Mouse (Mus musculus) forebrain, embryonic 12.5 days (tissue): ENCODE results near the gene Kbtbd7. TPM values are rescaled to one million over a fixed set of nuclear protein-coding genes. Genes with fewer than 3 reads are reported as not detected.
"Not testable (repeated sequence)": the region's sequence is repeated elsewhere in the genome, so short reads cannot be mapped to it uniquely, and the experiment has no call there.

Experiments used
- ATAC-seq: fragments of 200-750 bp; cut with Nextera tagmentation; 2 replicates; pipeline ENCODE4 v1.8.0; 2017; ENCODE audit warnings: moderate TSS enrichment; ENCODE audit not compliant: low FRiP score
- H3K27ac ChIP-seq: fragments of 300-500 bp; sonication (generic); 2 replicates; pipeline ENCODE4 v1.5.1; 2016; ENCODE audit warnings: mild to moderate bottlenecking
- H3K27me3 ChIP-seq: fragments of 300-500 bp; sonication (generic); 2 replicates; pipeline ENCODE4 v1.6.1; 2016; ENCODE audit warnings: mild to moderate bottlenecking
- H3K36me3 ChIP-seq: fragments of 300-500 bp; sonication (generic); replicated peaks from 2 replicates; pipeline ENCODE4 v1.6.1; 2016; ENCODE audit warnings: mild to moderate bottlenecking
- H3K4me1 ChIP-seq: fragments of 300-500 bp; sonication (generic); 2 replicates; pipeline ENCODE4 v1.6.1; 2016
- H3K4me2 ChIP-seq: fragments of 300-500 bp; sonication (generic); 2 replicates; pipeline ENCODE4 v1.6.1; 2016; ENCODE audit warnings: mild to moderate bottlenecking, moderate library complexity
- H3K4me3 ChIP-seq: fragments of 300-500 bp; sonication (generic); replicated peaks from 2 replicates; pipeline ENCODE4 v1.5.1; 2016; ENCODE audit warnings: mild to moderate bottlenecking
- H3K9ac ChIP-seq: fragments of 300-500 bp; sonication (generic); 2 replicates; pipeline ENCODE4 v1.6.1; 2016; ENCODE audit warnings: mild to moderate bottlenecking
- H3K9me3 ChIP-seq: fragments of 300-500 bp; sonication (generic); 2 replicates; pipeline ENCODE4 v1.6.1; 2016
- WGBS: fragments of 180-500 bp; shearing (Covaris S2); methylation state at CpG from one replicate; pipeline ENCODE4 v1.1.7; 2016; 5-methylcytosine and 5-hydroxymethylcytosine counted together
- polyA plus RNA-seq: library from polyadenylated mRNA; unstranded; fragments of >200 nt; fragmentation: Nextera tagmentation; extraction: Ambion mirVana; gene quantifications from 2 replicates; pipeline ENCODE4 v1.2.1, GENCODE M21; 2016

Gene Kbtbd7
- polyA plus RNA-seq, 1 experiment from 2014 or later = 23.4 TPM

DNA sequence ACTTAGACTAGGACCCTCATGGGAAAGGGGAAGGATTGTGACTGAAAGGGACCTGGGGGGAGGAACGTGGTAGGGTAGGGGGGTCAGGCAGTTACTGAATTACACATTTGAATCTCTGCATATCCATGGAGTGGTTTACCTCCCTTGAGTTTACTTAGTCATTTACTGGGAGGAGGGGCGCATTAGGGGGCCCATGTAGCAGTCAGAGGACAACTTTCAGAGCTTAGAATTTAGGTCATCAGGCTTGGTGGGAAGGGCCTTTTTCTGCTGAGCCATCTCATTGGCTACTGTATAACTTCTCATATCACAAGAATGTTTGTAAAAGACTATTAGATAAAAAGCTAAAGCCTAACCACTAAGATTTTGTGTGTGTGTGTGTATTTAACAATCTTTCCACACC lies 15.6 kb upstream of the Kbtbd7 start:
- Histone ChIP-seq H3K27ac (no peak overlapping the region), H3K27me3 (no peaks in the 10 kb centered on the region)
- 73% methylated on average over 2 of the region's 2 CpGs for WGBS

GRCm38 (mm10) chr14:79413121-79413520 lies 13.2 kb upstream of the Kbtbd7 start:
- no peak for ATAC-seq
- no peaks in the 10 kb centered on the region for H3K27me3 ChIP-seq
- no peak overlapping the region for H3K4me2 ChIP-seq
- no peaks in the 10 kb centered on the region for H3K4me1 ChIP-seq
- H3K4me3 ChIP-seq = no peak overlapping the region
- WGBS = 82% methylated on average over 6 of the region's 6 CpGs
- no peaks in the 10 kb centered on the region for H3K9me3 ChIP-seq
- H3K27ac ChIP-seq = no peak overlapping the region
- no peak overlapping the region for H3K9ac ChIP-seq
- H3K36me3 ChIP-seq = peaks cover 17% of the 10 kb centered on the region

More for the DNA sequence above, 15.6 kb upstream of the Kbtbd7 start:
- Histone ChIP-seq H3K9ac (no peak overlapping the region), H3K4me3 (no peak overlapping the region), H3K4me1 (no peaks in the 10 kb centered on the region), H3K9me3 (no peaks in the 10 kb centered on the region), H3K36me3 (peaks cover 27% of the 10 kb centered on the region), H3K4me2 (no peak overlapping the region)
- no peak for ATAC-seq

DNA sequence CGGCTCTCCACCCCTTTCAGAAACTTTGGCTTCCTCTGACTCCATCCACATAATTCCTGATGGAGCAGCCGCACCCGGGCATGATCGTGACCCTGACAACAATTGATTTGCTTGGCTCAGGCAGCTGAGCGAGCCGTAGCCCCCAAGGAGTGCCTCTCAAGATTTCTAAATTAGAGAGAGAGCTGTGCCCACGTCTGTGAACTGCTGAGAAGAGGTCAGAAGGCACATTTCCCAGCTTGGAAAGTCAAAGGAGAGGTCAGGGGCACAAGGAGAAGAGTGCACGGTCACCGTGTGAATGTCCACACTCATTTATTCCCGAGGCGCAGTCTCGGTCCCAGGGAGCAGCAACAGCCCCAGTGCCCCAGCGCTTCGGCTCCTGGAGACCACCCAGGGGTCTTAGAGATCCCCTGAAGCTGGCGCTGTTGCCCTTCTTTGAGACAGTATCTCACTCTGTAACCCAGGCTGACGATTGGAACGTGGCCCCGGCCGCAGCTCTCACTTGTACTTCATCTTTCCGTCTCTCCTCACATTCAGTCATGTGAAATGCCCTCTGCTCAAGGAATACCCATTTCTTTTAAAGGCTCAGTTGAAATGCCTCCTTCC lies 6.1 kb upstream of the Kbtbd7 start:
- no peaks in the 10 kb centered on the region for H3K9me3 ChIP-seq
- WGBS = 72% methylated on average over 20 of the region's 20 CpGs
- ATAC-seq = no peak
- H3K27me3 ChIP-seq = no peaks in the 10 kb centered on the region
- H3K4me1 ChIP-seq = peaks cover 7% of the 10 kb centered on the region; the same call in 1 of the 2 replicates
- no peak overlapping the region for H3K4me2 ChIP-seq
- no peak overlapping the region for H3K4me3 ChIP-seq
- H3K36me3 ChIP-seq = peaks cover 9% of the 10 kb centered on the region
- no peak overlapping the region for H3K9ac ChIP-seq
- H3K27ac ChIP-seq = no peak overlapping the region

GRCm38 (mm10) chr14:79426730-79427365 lies 537 bp downstream of the Kbtbd7 start:
- H3K9ac ChIP-seq = peak overlapping the region; percentile 59; the same call in 1 of the 2 replicates
- H3K36me3 ChIP-seq = peaks cover 13% of the 10 kb centered on the region
- H3K9me3 ChIP-seq = peaks cover 13% of the 10 kb centered on the region; the same call in 1 of the 2 replicates
- H3K4me3 ChIP-seq = peak overlapping the region; percentile 56
- H3K27ac ChIP-seq, H3K4me1 ChIP-seq, H3K27me3 ChIP-seq: not testable (repeated sequence)
- 56% methylated on average over 11 of the region's 59 CpGs for WGBS
- peak overlapping the region; percentile 52 for H3K4me2 ChIP-seq
- peak; percentile 67 for ATAC-seq

GRCm38 (mm10) chr14:79434068-79434467 lies 7.8 kb downstream of the Kbtbd7 start:
- 81% methylated on average over 1 of the region's 1 CpGs for WGBS
- Histone ChIP-seq H3K36me3 (no peaks in the 10 kb centered on the region), H3K4me3 (no peak overlapping the region), H3K4me1 (no peaks in the 10 kb centered on the region), H3K27ac (no peak overlapping the region), H3K9ac (no peak overlapping the region), H3K9me3 (no peaks in the 10 kb centered on the region), H3K27me3 (no peaks in the 10 kb centered on the region), H3K4me2 (no peak overlapping the region)
- ATAC-seq = no peak

- ATAC-seq = no peak
- Histone ChIP-seq H3K27ac (no peak overlapping the region), H3K4me2 (no peak overlapping the region), H3K36me3 (no peaks in the 10 kb centered on the region), H3K27me3 (no peaks in the 10 kb centered on the region), H3K9me3 (no peaks in the 10 kb centered on the region), H3K4me1 (peaks cover 16% of the 10 kb centered on the region), H3K4me3 (no peak overlapping the region), H3K9ac (no peak overlapping the region)
- 88% methylated on average over 2 of the region's 2 CpGs for WGBS
Measured at GRCm38 (mm10) chr14:79440655-79441054, 14.3 kb downstream of the Kbtbd7 start.

DNA sequence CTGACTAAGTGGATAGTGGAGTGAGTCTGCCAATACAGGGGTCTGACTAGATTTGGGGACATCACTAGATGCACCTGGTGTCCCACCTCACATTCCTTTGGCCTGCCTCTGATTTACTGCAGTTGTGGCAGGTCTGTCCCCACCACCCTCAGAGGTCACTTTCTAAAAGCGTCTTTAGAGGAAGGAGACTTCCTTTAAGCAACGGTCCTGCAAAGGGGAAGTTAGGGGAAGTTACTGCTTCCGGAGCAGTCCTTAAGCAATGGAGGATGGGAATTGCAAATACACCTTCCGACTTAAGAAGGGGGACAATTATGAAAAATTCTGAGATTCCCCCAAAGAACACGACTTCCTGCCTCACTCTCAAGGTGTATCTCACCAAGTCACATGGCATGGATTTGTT lies 15.1 kb downstream of the Kbtbd7 start:
- no peak for ATAC-seq
- no peak overlapping the region for H3K4me2 ChIP-seq
- no peak overlapping the region for H3K27ac ChIP-seq
- no peaks in the 10 kb centered on the region for H3K36me3 ChIP-seq
- H3K9me3 ChIP-seq = no peaks in the 10 kb centered on the region
- no peak overlapping the region for H3K4me3 ChIP-seq
- no peak overlapping the region for H3K9ac ChIP-seq
- peaks cover 19% of the 10 kb centered on the region for H3K4me1 ChIP-seq
- H3K27me3 ChIP-seq = no peaks in the 10 kb centered on the region
- 89% methylated on average over 5 of the region's 5 CpGs for WGBS

GRCm38 (mm10) chr14:79444601-79445000 lies 18.3 kb downstream of the Kbtbd7 start:
- peak; percentile 49 for ATAC-seq
- peak overlapping the region; percentile 29 for H3K4me3 ChIP-seq
- no peaks in the 10 kb centered on the region for H3K27me3 ChIP-seq

DNA sequence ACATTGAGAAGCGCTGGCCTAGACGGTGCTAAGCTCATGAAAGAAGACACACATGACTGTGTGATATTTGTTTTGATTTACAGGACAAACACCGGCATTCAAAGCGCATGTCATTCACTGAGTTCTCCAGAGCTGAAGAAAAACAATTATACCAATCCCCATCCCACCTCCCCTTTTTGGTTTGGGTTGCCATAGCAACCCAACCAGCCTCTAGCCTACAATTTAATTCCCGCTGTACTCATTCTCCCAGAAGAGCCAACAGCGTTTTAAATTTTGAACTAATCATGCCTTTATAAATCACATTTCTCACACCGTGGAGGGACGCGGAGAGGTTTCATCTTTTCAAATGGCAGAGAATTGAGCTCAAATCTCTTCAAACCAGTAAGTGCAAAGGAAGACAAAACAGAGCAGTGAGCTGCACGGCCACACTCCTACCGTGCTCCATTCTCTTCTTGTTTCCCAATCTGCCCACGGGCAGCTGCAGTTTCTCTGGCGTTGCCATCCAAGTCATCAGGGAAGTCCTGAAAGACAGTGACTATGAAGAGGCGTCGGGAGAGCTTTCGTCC lies 18.8 kb downstream of the Kbtbd7 start:
- no peaks in the 10 kb centered on the region for H3K9me3 ChIP-seq
- H3K4me3 ChIP-seq = peak overlapping the region; percentile 29
- peak overlapping the region; percentile 48 for H3K4me2 ChIP-seq
- ATAC-seq = peak; percentile 86
- peak overlapping the region; percentile 41; the same call in 1 of the 2 replicates for H3K9ac ChIP-seq
- H3K36me3 ChIP-seq = no peaks in the 10 kb centered on the region
- peak overlapping the region; percentile 80 for H3K27ac ChIP-seq
- peaks cover 19% of the 10 kb centered on the region for H3K4me1 ChIP-seq
- H3K27me3 ChIP-seq = no peaks in the 10 kb centered on the region
- 8% methylated on average over 16 of the region's 16 CpGs for WGBS

More at GRCm38 (mm10) chr14:79444601-79445000, 18.3 kb downstream of the Kbtbd7 start:
- H3K9me3 ChIP-seq = no peaks in the 10 kb centered on the region
- 80% methylated on average over 9 of the region's 9 CpGs for WGBS
- no peaks in the 10 kb centered on the region for H3K36me3 ChIP-seq
- peaks cover 19% of the 10 kb centered on the region for H3K4me1 ChIP-seq
- peak overlapping the region; percentile 48 for H3K4me2 ChIP-seq
- no peak overlapping the region for H3K9ac ChIP-seq
- H3K27ac ChIP-seq = peak overlapping the region; percentile 80; the same call in 1 of the 2 replicates

DNA sequence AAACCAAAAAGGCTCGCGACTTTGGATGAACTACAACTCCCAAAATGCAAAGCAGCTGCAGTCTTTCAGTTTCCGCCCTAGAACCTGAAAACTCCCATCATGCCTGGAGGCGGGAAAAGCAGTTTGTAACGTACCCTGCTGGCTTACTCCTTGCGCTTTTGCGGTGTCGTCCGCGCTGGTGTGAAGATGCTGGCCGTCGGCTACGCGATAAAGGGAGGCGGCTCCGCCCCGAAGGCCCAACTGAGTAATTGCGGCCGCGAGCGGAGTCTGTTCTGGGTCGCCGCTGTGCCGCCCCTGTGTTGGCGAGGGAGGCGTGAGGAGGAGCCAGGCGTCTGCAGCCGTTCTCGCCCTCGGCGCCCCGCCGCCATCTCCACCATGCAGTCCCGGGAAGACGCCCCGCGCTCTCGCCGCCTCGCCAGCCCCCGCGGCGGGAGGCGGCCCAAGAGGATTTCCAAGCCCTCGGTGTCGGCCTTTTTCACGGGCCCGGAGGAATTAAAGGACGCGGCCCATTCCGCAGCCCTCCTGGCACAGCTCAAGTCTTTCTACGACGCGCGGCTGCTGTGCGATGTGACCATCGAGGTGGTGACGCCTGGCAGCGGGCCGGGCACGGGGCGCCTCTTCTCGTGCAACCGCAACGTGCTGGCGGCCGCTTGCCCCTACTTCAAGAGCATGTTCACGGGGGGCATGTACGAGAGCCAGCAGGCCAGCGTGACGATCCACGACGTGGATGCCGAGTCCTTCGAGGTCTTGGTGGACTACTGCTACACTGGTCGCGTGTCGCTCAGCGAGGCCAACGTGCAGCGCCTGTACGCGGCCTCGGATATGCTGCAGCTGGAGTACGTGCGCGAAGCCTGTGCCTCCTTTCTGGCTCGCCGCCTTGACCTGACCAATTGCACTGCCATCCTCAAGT lies 25.6 kb downstream of the Kbtbd7 start, which contains the start of gene Kbtbd6:
Kbtbd6 (plus strand) TSS at position 155 of the 910 bp plus-strand sequence.
- WGBS = 19% methylated on average over 41 of the region's 89 CpGs
- peak within 1 kb of the TSS; percentile 51 for H3K4me3 ChIP-seq
- H3K27me3 ChIP-seq, H3K4me1 ChIP-seq, H3K36me3 ChIP-seq, H3K9me3 ChIP-seq: not testable (repeated sequence)
- peak; percentile 89 for ATAC-seq
- H3K4me2 ChIP-seq = peak within 1 kb of the TSS; percentile 66
- H3K27ac ChIP-seq = peak within 1 kb of the TSS; percentile 70; the same call in 1 of the 2 replicates
- peak within 1 kb of the TSS; percentile 63 for H3K9ac ChIP-seq

GRCm38 (mm10) chr14:79452591-79452934 lies 26.3 kb downstream of the Kbtbd7 start:
- 0 out of 2 replicates have a peak, but pooled peaks have one; percentile 3 for ATAC-seq
- H3K36me3 ChIP-seq, H3K4me3 ChIP-seq, H3K27ac ChIP-seq, H3K4me2 ChIP-seq, H3K9ac ChIP-seq, H3K4me1 ChIP-seq, H3K9me3 ChIP-seq, H3K27me3 ChIP-seq: not testable (repeated sequence)
- 93% methylated on average over 6 of the region's 10 CpGs for WGBS

DNA sequence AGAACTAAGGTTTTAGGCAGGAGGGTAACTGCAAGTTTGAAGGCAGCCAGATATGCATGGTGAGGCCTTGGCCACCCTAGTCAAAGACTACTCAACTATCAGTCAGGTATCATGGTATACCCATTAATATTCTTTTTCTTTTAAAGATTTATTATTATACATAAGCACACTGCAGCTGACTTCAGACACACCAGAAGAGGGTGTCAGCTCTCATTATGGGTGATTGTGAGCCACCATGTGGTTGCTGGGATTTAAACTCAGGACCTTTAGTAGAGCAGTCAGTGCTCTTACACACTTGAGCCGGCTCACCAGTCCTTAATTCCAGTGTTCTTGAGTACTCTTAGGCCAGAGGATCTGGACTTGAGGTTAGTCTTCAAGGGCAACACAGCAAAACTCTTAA lies 34.1 kb downstream of the Kbtbd7 start:
- Histone ChIP-seq H3K36me3 (peaks cover 36% of the 10 kb centered on the region), H3K4me2 (no peak overlapping the region), H3K4me3 (no peak overlapping the region), H3K4me1 (no peaks in the 10 kb centered on the region), H3K9ac (no peak overlapping the region), H3K9me3 (no peaks in the 10 kb centered on the region), H3K27me3 (no peaks in the 10 kb centered on the region), H3K27ac (no peak overlapping the region)
- ATAC-seq = no peak
- 84% methylated on average over 1 of the region's 1 CpGs for WGBS
